Mouse (Mus musculus) limb, embryonic 10.5 days (tissue): ENCODE results near the gene Mxra8. TPM values are rescaled to one million over a fixed set of nuclear protein-coding genes. Genes with fewer than 3 reads are reported as not detected.

Experiments
- DNase-seq: peaks from one replicate; pipeline ENCODE4 v3.0.0-alpha.2; 2017; ENCODE audit warnings: low spot score
- H3K27ac ChIP-seq: fragments of 300-500 bp; sonication (generic); 2 replicates; pipeline ENCODE4 v1.5.1; 2016; ENCODE audit warnings: mild to moderate bottlenecking
- H3K27me3 ChIP-seq: fragments of 300-500 bp; sonication (generic); 2 replicates; pipeline ENCODE4 v1.6.1; 2016; ENCODE audit warnings: low read depth, mild to moderate bottlenecking; ENCODE audit not compliant: poor library complexity, severe bottlenecking
- H3K36me3 ChIP-seq: fragments of 300-500 bp; sonication (generic); 2 replicates; pipeline ENCODE4 v1.6.1; 2016; ENCODE audit warnings: mild to moderate bottlenecking, moderate library complexity
- H3K4me1 ChIP-seq: fragments of 300-500 bp; sonication (generic); 2 replicates; pipeline ENCODE4 v1.6.1; 2016
- H3K4me3 ChIP-seq: fragments of 300-500 bp; sonication (generic); 2 replicates; pipeline ENCODE4 v1.5.1; 2016; ENCODE audit warnings: mild to moderate bottlenecking, moderate library complexity
- H3K9me3 ChIP-seq: fragments of 300-500 bp; sonication (generic); replicated peaks from 2 replicates; pipeline ENCODE4 v1.6.1; 2016; ENCODE audit warnings: mild to moderate bottlenecking
- WGBS: fragments of 180-500 bp; shearing (Covaris S2); methylation state at CpG from one replicate; pipeline ENCODE4 v1.1.7; 2016; 5-methylcytosine and 5-hydroxymethylcytosine counted together
- polyA plus RNA-seq: library from polyadenylated mRNA; unstranded; fragments of >200 nt; fragmentation: Nextera tagmentation; extraction: Ambion mirVana; gene quantifications from 2 replicates; pipeline ENCODE4 v1.2.1, GENCODE M21; 2016

The Mxra8 gene
- polyA plus RNA-seq, 1 experiment from 2014 or later = 48.9 TPM

DNA sequence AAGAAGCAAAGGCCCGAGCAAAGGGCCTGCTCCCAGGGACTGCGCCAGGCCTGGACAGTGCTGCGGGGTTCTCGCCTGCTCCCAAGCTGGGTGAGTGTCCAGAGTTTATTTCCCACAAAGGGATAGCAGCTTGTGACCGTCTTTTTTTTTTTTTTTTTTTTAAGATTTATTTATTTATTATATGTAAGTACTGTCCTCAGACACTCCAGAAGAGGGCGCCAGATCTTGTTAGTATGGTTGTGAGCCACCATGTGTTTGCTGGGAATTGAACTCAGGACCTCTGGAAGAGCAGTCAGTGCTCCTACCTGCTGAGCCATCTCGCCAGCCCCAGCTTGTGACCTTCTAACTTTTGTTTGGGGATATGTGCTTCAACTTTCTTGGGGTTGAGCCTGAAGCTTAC lies 18.5 kb upstream of the Mxra8 start:
- Histone ChIP-seq H3K27ac (no peak overlapping the region), H3K4me3 (no peak overlapping the region), H3K4me1 (no peaks in the 10 kb centered on the region), H3K9me3 (no peaks in the 10 kb centered on the region), H3K36me3 (peaks cover 100% of the 10 kb centered on the region), H3K27me3 (no peaks in the 10 kb centered on the region)
- no peak for DNase-seq
- 82% methylated on average over 7 of the region's 7 CpGs for WGBS

DNA sequence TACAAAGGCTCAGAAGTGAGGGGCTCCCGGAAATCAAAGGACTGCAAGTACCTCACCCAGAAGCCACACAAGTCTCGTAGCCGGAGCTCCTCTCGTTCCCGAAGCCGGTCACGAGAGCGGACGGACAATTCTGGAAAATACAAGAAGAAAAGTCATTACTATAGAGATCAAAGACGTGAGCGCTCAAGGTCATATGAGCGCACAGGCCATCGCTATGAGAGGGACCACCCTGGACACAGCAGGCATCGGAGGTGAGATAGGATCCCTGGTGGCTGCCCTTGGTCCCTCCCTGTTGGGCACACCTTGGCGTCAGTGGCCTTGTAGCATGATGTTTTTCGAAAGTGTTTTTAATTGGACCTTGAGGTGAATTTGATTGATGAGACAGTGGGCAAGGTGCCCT lies 16.0 kb upstream of the Mxra8 start:
- Histone ChIP-seq H3K4me1 (no peaks in the 10 kb centered on the region), H3K27ac (no peak overlapping the region), H3K9me3 (no peaks in the 10 kb centered on the region), H3K36me3 (peaks cover 100% of the 10 kb centered on the region), H3K27me3 (no peaks in the 10 kb centered on the region), H3K4me3 (no peak overlapping the region)
- no peak for DNase-seq
- 95% methylated on average over 16 of the region's 16 CpGs for WGBS

DNA sequence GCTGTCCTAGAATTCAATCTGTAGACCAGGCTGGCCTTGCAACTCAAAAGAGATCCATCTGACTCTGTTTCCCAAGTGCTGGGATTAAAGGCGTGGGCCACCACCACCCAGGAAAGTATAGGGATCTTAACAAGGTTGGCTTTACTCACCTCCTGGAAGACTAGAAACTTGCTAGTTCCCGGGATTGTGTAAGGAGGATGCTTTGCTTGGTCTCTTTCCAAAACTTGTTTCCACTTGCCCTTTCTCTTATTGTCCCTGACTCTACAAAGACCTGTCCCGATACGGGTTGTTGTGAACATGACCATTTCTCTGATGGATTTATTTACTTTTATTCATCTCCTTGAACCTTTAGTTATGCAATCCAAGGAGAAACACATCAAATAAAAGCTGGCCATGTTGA lies 9.6 kb upstream of the Mxra8 start:
- Histone ChIP-seq H3K27ac (no peak overlapping the region), H3K36me3 (peaks cover 58% of the 10 kb centered on the region), H3K9me3 (no peaks in the 10 kb centered on the region), H3K4me1 (peaks cover 28% of the 10 kb centered on the region), H3K4me3 (no peak overlapping the region), H3K27me3 (no peaks in the 10 kb centered on the region)
- 95% methylated on average over 4 of the region's 4 CpGs for WGBS
- DNase-seq = no peak

DNA sequence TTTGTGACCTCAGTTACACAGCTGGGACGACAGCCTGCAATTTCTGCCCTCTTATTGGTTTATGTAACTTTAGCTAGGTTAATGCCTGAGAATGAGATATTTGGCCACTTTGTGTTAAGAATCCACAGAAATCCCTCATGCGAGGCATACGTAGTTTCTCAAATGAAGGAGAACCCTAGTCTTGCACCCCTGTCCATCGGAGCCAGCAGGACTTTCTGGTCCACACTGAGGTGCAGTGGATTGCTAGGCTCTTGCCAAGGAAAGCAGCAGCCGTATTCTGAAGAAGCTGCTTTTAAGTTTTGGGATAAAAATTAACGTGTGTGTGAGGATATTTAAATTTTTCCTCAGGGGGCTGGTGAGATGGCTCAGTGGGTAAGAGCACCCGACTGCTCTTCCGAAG lies 8.9 kb upstream of the Mxra8 start:
- Histone ChIP-seq H3K27ac (no peak overlapping the region), H3K4me3 (peak overlapping the region; percentile 81), H3K27me3 (no peaks in the 10 kb centered on the region), H3K4me1 (peaks cover 28% of the 10 kb centered on the region), H3K36me3 (peaks cover 53% of the 10 kb centered on the region), H3K9me3 (no peaks in the 10 kb centered on the region)
- no peak for DNase-seq
- 57% methylated on average over 8 of the region's 8 CpGs for WGBS

DNA sequence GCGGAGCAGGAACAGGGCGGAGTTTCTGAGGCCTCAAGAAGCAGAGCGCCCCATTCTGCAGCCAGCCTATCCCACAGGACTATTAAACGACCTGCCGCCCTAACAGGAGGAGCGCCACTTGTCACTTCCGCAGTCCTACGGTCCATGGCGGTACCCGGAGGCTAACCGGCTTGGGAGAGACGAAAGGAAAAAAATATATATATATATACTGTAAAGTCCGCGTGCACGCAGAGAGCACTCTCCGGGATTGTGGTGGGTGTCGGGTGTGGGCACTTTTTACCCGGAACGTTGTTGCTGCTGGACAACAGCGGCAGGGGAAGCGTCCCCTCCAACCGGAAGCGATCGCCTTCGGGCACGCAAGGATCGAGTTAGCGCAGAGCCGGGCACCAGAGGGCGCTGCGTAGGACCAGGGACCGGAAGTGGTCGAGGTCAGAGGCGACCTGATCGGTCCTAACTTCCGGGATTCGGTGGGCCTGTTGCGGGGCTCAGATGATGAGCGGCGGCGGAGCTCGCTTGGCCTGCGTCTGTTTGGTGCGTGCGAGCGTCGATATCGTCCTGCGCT lies 8.2 kb upstream of the Mxra8 start, which contains the start of gene Aurkaip1:
TSS of gene Aurkaip1 (plus strand) at position 68 of the 562 bp plus-strand sequence.
- H3K27me3 ChIP-seq = no peaks in the 10 kb centered on the region
- H3K9me3 ChIP-seq = no peaks in the 10 kb centered on the region
- peak within 1 kb of the TSS; percentile 81 for H3K4me3 ChIP-seq
- H3K27ac ChIP-seq = peak within 1 kb of the TSS; percentile 85
- H3K36me3 ChIP-seq = peaks cover 46% of the 10 kb centered on the region
- H3K4me1 ChIP-seq = peaks cover 28% of the 10 kb centered on the region
- peak; percentile 98 for DNase-seq
- 0% methylated on average over 49 of the region's 49 CpGs for WGBS

DNA sequence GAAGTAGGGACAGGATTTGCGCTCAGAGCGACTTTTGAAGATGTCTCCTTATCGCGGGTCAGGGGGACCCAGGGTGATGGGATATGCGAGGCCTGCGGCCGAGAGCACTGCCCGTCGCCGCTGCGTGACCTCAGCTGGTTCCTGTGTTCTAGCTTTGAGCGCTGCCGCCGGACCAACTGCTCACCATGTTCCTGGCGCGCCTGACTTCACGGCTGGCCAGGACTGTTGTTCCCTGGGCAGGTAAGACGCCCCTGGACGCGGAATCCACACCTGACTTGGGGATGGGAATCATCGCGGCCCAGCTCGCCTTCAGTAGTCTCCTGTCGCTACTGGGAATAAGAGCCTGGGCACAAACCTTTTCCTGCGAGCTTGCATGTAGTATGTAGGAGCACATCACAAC lies 7.6 kb upstream of the Mxra8 start:
- no peaks in the 10 kb centered on the region for H3K27me3 ChIP-seq
- H3K4me3 ChIP-seq = peak overlapping the region; percentile 81
- H3K36me3 ChIP-seq = peaks cover 41% of the 10 kb centered on the region
- no peaks in the 10 kb centered on the region for H3K9me3 ChIP-seq
- peaks cover 28% of the 10 kb centered on the region for H3K4me1 ChIP-seq
- under 1% methylated on average over 25 of the region's 25 CpGs for WGBS
- peak overlapping the region; percentile 85 for H3K27ac ChIP-seq
- no peak for DNase-seq

DNA sequence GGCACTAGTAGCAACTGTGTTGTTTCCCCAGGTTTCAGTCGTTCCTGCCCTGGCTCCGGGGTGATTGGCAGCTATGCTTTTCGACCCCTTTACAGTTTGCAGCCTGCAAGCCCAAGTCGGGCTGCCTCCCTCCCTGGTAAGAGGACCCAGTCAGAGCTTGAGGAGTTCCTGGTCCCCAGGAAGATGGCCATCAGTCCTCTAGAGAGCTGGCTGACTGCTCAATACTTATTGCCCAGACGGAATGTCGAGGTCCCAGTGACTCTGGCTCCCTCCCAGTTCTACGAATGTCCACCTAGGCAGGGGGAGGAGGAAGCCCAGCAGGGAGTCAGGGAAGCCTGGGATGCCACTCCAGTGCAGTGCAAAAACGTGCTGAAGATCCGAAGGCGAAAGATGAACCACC lies 7.2 kb upstream of the Mxra8 start:
- Histone ChIP-seq H3K4me3 (peak overlapping the region; percentile 81), H3K4me1 (peaks cover 28% of the 10 kb centered on the region), H3K9me3 (no peaks in the 10 kb centered on the region), H3K36me3 (peaks cover 36% of the 10 kb centered on the region), H3K27ac (peak overlapping the region; percentile 85), H3K27me3 (no peaks in the 10 kb centered on the region)
- no peak for DNase-seq
- 56% methylated on average over 10 of the region's 10 CpGs for WGBS

DNA sequence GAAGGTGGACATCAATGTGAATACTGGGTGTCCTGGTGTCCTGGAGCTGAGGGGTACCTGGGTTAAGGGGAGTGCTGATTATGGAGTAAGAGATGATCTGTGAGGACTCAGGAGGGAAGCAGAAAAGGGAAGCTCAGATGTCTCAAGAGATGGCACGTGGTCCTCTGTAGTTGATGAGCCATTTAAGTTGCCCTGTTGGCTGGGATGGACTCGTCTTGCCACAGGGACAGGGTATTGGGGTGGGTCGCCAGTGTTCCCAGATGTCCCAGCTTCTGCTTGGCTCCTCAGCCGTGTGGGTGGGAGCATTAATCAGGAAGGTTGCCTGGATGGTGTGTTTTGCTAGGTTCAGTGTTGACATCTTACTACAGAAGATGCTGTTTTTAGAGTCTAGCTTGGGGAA lies 6.2 kb upstream of the Mxra8 start:
- Histone ChIP-seq H3K4me1 (peaks cover 34% of the 10 kb centered on the region), H3K27ac (no peak overlapping the region), H3K9me3 (no peaks in the 10 kb centered on the region), H3K27me3 (no peaks in the 10 kb centered on the region), H3K4me3 (peak overlapping the region; percentile 81; the same call in 1 of the 2 replicates), H3K36me3 (peaks cover 27% of the 10 kb centered on the region)
- WGBS = 91% methylated on average over 4 of the region's 4 CpGs
- DNase-seq = no peak

DNA sequence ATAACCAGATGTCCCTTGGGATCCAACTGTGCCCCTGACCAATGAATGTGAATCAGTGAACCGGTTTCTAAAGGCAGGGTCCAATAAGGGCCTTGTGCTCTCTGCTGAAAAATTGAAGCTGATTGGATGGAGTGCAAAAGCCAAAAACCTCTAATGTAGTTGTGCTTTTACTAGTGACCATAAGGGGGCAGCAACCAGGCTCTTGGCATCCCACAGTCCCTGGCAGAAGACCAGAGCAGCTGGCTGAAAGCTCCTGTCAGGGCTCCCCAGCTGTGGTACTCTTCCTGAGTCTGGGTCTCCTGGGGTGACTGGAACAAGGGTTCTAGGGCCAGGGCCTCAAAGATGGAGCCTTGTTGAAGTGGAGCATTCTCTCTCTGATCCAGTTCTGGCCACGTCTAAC lies 5.6 kb upstream of the Mxra8 start:
- peak; percentile 69 for DNase-seq
- H3K4me3 ChIP-seq = peak overlapping the region; percentile 14; the same call in 1 of the 2 replicates

DNA sequence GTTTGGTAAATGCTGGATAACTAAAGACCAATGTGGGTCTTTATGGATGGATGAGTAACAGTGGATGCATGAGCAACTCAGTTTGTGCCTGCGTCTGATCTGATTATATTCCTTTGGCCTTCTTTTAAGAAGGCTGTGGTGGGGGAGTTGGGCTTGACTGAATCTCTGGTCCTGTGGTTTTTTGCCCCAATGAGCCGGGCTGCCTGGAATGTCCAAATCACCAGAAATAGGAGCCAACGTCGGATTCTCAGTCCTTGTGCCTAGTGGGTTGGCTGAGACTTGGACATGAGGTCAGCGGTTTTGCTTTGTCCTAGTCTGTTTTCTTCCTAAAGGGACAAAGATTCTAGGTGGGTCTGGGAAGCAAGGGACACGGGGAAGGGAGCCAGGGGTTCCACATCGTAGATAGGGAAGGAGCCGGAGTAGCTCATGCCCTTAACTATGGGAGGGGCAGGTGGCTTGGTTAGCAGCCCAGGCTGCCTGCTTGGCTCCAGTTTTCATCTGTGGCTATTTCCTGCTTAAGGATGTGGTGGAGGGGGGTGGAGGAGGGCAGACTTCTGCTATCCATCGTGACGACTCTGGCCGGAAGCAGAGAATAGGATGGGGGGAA lies 2.0 kb upstream of the Mxra8 start:
- DNase-seq = no peak
- WGBS = 81% methylated on average over 11 of the region's 11 CpGs
- Histone ChIP-seq H3K4me1 (peaks cover 57% of the 10 kb centered on the region), H3K9me3 (no peaks in the 10 kb centered on the region), H3K27ac (0 out of 2 replicates have a peak overlapping the region, but pooled peaks have one; percentile 2), H3K36me3 (peaks cover 31% of the 10 kb centered on the region), H3K27me3 (peaks cover 14% of the 10 kb centered on the region), H3K4me3 (no peak overlapping the region)

More for the DNA sequence above, 5.6 kb upstream of the Mxra8 start:
- Histone ChIP-seq H3K9me3 (no peaks in the 10 kb centered on the region), H3K27ac (no peak overlapping the region), H3K4me1 (peaks cover 38% of the 10 kb centered on the region), H3K36me3 (peaks cover 23% of the 10 kb centered on the region), H3K27me3 (no peaks in the 10 kb centered on the region)
- 39% methylated on average over 2 of the region's 2 CpGs for WGBS

DNA sequence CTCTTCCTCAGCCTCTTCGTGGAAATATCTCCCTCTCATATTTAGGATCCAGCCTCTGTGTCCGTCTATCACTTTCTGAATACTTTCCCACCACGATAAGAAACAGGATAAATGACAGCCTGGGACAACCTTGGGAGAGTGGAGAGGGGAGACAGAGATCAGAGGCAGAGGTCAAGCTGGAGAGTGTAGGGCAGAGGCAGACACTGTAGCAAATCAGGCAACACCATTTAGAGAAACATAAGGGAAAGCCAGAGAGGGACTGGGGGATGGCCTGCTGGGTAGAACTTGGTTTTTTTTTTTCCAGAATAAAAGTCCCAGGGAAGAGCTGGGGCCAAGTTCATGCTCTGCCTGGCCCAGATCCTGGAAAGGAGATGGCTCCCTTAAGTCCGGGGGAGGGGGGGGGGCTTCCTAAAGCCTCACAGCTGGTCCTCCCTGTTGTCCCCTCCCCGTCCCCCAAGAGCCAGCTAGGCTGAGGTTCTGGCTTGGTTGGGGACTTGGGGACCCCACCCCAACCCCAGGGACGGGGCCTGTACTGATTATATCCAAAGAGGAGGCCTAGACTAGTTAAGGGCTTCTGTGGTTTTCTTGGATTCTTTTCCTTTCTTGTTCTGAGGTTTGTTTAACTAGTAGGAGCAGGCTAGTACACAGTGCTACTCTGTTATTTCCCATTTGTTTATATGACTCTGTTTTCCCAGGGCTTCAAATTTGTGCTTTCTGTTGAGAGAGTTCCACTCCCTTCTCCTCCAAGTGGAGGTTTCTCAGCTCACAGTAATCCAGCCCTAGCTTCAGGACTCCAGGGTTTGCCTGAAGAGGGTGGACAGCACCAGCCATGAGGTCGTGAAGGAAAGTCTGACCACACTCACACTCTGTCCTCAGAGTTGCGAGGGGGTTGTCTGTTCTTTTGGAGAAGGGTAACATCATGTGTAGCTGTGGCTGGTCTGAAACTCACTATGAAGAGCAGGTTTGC lies 1.0 kb upstream of the Mxra8 start:
- Histone ChIP-seq H3K36me3 (peaks cover 31% of the 10 kb centered on the region), H3K4me1 (peaks cover 47% of the 10 kb centered on the region), H3K27me3 (peaks cover 17% of the 10 kb centered on the region), H3K9me3 (no peaks in the 10 kb centered on the region), H3K27ac (peak overlapping the region; percentile 83), H3K4me3 (peak overlapping the region; percentile 61)
- no peak for DNase-seq
- WGBS = 55% methylated on average over 8 of the region's 8 CpGs

DNA sequence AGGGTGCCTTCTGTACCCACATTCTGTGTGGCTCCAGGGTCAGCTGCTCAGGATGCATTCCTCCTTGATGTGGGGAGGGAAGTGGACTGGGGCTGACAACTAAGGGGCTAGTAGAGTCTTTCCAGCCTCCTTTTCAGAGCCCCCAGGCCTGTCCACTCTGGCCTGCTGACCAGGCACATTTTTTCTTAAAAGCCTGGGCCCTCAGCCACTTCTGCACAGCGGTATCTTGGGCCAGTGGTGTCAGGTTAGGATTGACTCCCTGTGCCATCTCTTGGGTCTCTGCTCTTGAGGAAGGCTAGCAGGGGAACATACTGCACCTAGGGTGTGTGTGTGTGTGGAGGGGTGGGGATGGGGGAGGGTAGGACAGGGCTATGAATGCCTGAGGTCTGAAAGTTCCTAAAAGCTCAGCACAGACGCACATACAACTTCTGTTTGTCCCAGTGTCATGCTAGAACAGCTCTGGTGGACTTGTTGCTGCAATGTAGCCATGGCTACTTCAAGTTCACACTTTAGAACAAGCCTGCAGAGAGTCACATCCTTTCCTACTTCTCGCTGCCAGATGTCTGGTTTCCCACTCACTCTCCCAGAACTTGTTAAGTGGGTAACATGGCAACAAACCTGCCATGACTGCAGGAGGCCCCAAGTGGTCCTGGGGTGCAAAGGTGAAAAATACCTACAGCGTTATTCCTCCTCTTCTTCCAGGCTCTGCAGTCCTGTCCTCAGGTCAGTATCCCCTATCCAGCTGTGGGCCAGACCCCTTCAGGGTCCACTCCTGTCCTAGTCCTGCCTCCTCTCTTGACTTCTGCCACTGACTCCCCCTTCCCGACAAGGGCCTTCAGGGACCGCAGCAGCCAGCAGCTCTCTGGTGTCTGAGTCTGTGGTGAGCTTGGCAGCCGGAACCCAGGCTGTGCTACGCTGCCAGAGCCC lies 859 bp downstream of the Mxra8 start:
- peaks cover 17% of the 10 kb centered on the region for H3K27me3 ChIP-seq
- DNase-seq = no peak
- H3K4me1 ChIP-seq = peaks cover 40% of the 10 kb centered on the region
- peak overlapping the region; percentile 61 for H3K4me3 ChIP-seq
- no peaks in the 10 kb centered on the region for H3K9me3 ChIP-seq
- WGBS = 5% methylated on average over 8 of the region's 8 CpGs
- H3K27ac ChIP-seq = peak overlapping the region; percentile 83
- H3K36me3 ChIP-seq = peaks cover 30% of the 10 kb centered on the region
